Mouse (Mus musculus) heart, postnatal 0 days (tissue): ENCODE measurements around the gene Stx8. TPM values are rescaled to one million over a fixed set of nuclear protein-coding genes. Genes with fewer than 3 reads are reported as not detected.
A peak's percentile ranks its signal among the peaks of the same experiment; 100 is the strongest.

ENCODE experiments used
- ATAC-seq: fragments of 200-750 bp; cut with Nextera tagmentation; 2 replicates; pipeline ENCODE4 v1.8.0; 2017; ENCODE audit warnings: low read depth, moderate number of reproducible peaks, moderate library complexity; ENCODE audit not compliant: insufficient read depth
- DNase-seq: peaks from one replicate; pipeline ENCODE4 v3.0.0-alpha.2; 2016; ENCODE audit warnings: low spot score
- H3K27ac ChIP-seq: fragments of 300-500 bp; sonication (generic); 2 replicates; pipeline ENCODE4 v1.5.1; 2014; ENCODE audit warnings: low read depth, mild to moderate bottlenecking
- H3K27me3 ChIP-seq: fragments of 300-500 bp; sonication (generic); 2 replicates; pipeline ENCODE4 v1.6.1; 2014; ENCODE audit warnings: low read length, mixed read lengths; ENCODE audit not compliant: control insufficient read depth, insufficient read depth
- H3K36me3 ChIP-seq: fragments of 300-500 bp; sonication (generic); replicated peaks from 2 replicates; pipeline ENCODE4 v1.6.1; 2014; ENCODE audit warnings: low read length, mixed read lengths; ENCODE audit not compliant: control insufficient read depth, insufficient read depth
- H3K4me1 ChIP-seq: fragments of 300-500 bp; sonication (generic); 2 replicates; pipeline ENCODE4 v1.6.1; 2014; ENCODE audit warnings: antibody characterized with exemption; ENCODE audit not compliant: control insufficient read depth, insufficient read depth
- H3K4me2 ChIP-seq: fragments of 300-500 bp; sonication (generic); 2 replicates; pipeline ENCODE4 v1.6.1; 2014; ENCODE audit warnings: low read depth, mild to moderate bottlenecking, low read length, moderate library complexity
- H3K4me3 ChIP-seq: fragments of 300-500 bp; sonication (generic); 2 replicates; pipeline ENCODE4 v1.5.1; 2014; ENCODE audit warnings: low read depth, low read length
- H3K9ac ChIP-seq: fragments of 300-500 bp; sonication (generic); replicated peaks from 2 replicates; pipeline ENCODE4 v1.6.1; 2014; ENCODE audit warnings: low read depth, low read length, mixed read lengths
- H3K9me3 ChIP-seq: fragments of 300-500 bp; sonication (generic); replicated peaks from 2 replicates; pipeline ENCODE4 v1.6.1; 2016; ENCODE audit warnings: low read length; ENCODE audit not compliant: control insufficient read depth
- CTCF ChIP-seq: IDR thresholded peaks from 2 replicates; pipeline ENCODE4 v1.5.1; 2016; ENCODE audit warnings: antibody characterized with exemption, control low read depth, low read depth
- EP300 ChIP-seq: IDR thresholded peaks from 2 replicates; pipeline ENCODE4 v1.6.1; 2016; ENCODE audit warnings: antibody characterized with exemption, low read depth
- whole genome bisulfite sequencing: fragments of 180-500 bp; shearing (Covaris S2); extraction: QIAGEN DNeasy Blood & Tissue Kit; methylation state at CpG from one replicate; pipeline ENCODE4 v1.1.7; 2014; 5-methylcytosine and 5-hydroxymethylcytosine counted together
- polyA plus RNA-seq: library from polyadenylated mRNA; unstranded; fragments of >200 nt; fragmentation: Nextera tagmentation; extraction: Ambion mirVana; gene quantifications from 2 replicates; pipeline ENCODE4 v1.2.1, GENCODE M21; 2015
- total RNA-seq: library from RNA; depleted of rRNA; stranded (reverse); fragments of >200 nt; gene quantifications from 2 replicates; pipeline ENCODE4 v1.2.3, GENCODE M21; 2014; ENCODE audit warnings: low replicate concordance

The Stx8 gene
- total and polyA plus RNA-seq, 2 experiments from 2014 or later: 15.9 to 69.0 TPM

GRCm38 (mm10) chr11:68201063-68201462, 235.1 kb downstream of the Stx8 start:
- H3K4me1 ChIP-seq: peaks cover 33% of the 10 kb centered on the region
- no peak overlapping the region for H3K9ac ChIP-seq
- ATAC-seq (no peak), DNase-seq (no peak)
- no peak for TF ChIP-seq EP300
- no peak for TF ChIP-seq CTCF
- no peaks in the 10 kb centered on the region for H3K9me3 ChIP-seq
- no peaks in the 10 kb centered on the region for H3K27me3 ChIP-seq
- WGBS: 78% methylated on average over 1 of the region's 1 CpGs
- H3K4me2 ChIP-seq: no peak overlapping the region
- H3K27ac ChIP-seq: peak overlapping the region; percentile 68; the same call in 1 of the 2 replicates
- no peak overlapping the region for H3K4me3 ChIP-seq
- no peaks in the 10 kb centered on the region for H3K36me3 ChIP-seq

DNA sequence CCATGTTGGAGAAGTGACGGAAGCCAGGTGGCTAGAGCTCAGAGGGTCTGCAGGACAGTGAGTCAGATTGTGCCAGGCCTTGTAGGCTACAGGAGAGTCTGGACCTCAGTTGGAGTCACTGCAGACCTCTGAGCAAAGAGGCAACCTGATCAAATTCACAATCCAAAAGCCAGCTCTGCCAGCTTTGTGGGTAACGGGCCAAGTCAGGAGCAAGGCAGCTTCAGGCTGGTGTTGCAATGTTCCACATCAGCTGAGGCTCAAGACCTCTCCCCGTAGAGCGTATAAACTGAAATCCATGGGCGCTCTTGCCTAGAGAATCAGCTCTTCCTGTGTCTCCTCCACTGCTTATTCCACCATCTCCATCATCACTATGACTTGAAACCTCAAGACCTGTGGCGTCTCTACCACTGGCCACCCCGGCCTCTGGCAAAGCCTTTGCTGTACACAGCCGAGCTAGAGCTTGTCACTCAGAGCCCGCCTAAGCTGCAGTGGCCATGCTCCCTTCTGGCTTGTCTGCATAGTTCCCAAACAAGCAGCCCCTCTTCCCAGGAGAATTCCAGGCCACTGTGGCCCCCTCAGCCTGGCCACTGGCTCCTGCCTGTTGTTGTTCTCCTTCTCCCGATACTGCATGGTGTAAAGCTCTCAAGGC, 235.9 kb downstream of the Stx8 start:
- no peak overlapping the region for H3K4me3 ChIP-seq
- TF ChIP-seq EP300 (no peak), CTCF (no peak)
- H3K9me3 ChIP-seq: no peaks in the 10 kb centered on the region
- DNase-seq: no peak
- 90% methylated on average over 10 of the region's 10 CpGs for WGBS
- H3K4me2 ChIP-seq: no peak overlapping the region
- H3K27ac ChIP-seq: no peak overlapping the region; the same call in 1 of the 2 replicates
- H3K4me1 ChIP-seq: peaks cover 24% of the 10 kb centered on the region
- H3K36me3 ChIP-seq: no peaks in the 10 kb centered on the region
- H3K9ac ChIP-seq: no peak overlapping the region
- ATAC-seq: no peak
- H3K27me3 ChIP-seq: no peaks in the 10 kb centered on the region

DNA sequence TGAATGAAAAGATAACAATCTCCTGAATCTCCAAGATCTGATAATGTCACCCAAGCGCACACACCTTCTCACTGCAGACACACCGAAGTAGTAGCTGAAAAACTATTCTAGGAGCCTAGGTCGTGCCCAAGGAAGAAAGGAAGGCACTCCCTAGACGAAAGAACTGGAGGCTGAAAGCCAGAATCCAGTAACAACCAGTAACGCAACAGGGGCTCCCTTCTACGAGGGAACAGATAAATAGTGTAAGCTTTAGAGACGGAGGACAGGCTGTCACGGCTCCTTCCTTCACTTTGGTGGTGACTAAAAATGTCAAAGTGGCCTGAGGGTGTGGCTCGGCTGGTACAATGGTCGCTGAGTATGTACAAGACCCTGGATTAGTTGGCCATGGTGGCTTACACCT, 236.6 kb downstream of the Stx8 start:
- Histone ChIP-seq H3K4me2 (no peak overlapping the region), H3K9me3 (no peaks in the 10 kb centered on the region), H3K9ac (no peak overlapping the region), H3K4me1 (peaks cover 20% of the 10 kb centered on the region), H3K27me3 (no peaks in the 10 kb centered on the region), H3K27ac (no peak overlapping the region), H3K4me3 (no peak overlapping the region), H3K36me3 (no peaks in the 10 kb centered on the region)
- DNase-seq: no peak
- 63% methylated on average over 10 of the region's 10 CpGs for WGBS
- TF ChIP-seq CTCF: no peak
- TF ChIP-seq EP300: no peak
- no peak for ATAC-seq

GRCm38 (mm10) chr11:68203658-68204315, 237.8 kb downstream of the Stx8 start:
- Histone ChIP-seq H3K27ac (peak overlapping the region; percentile 52), H3K27me3 (no peaks in the 10 kb centered on the region), H3K4me1 (peaks cover 20% of the 10 kb centered on the region), H3K9me3 (no peaks in the 10 kb centered on the region), H3K4me3 (no peak overlapping the region), H3K4me2 (no peak overlapping the region), H3K36me3 (no peaks in the 10 kb centered on the region), H3K9ac (no peak overlapping the region)
- DNase-seq (peak; percentile 71), ATAC-seq (peak; percentile 87)
- WGBS: 70% methylated on average over 10 of the region's 10 CpGs
- TF ChIP-seq EP300 (0 out of 2 replicates have a peak, but pooled peaks have one; percentile 21), CTCF (no peak)

DNA sequence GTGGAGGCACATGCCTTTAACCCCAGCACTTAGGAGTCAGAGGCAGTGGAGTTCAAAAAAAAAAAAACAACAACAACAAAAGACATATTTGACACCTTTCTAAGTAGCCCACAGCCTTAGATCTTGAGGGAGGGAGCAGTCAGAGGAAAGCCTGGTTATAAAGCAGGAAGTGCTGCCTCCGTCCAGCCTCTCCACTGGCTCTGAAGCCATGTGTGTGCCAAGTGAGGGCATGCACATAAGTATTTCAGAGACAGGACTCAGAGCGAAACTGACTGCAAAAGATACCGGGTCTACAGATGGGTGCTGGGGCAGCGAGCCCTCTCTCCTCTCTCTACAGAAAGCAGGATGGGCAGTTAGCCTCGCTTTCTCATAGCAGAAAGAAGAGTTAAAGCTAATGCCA, 238.4 kb downstream of the Stx8 start:
- H3K27me3 ChIP-seq: no peaks in the 10 kb centered on the region
- H3K9me3 ChIP-seq: no peaks in the 10 kb centered on the region
- H3K9ac ChIP-seq: no peak overlapping the region
- ATAC-seq (no peak), DNase-seq (no peak)
- H3K4me1 ChIP-seq: peaks cover 20% of the 10 kb centered on the region
- no peak overlapping the region for H3K4me2 ChIP-seq
- H3K36me3 ChIP-seq: no peaks in the 10 kb centered on the region
- H3K4me3 ChIP-seq: no peak overlapping the region
- 73% methylated on average over 5 of the region's 5 CpGs for WGBS
- TF ChIP-seq CTCF: no peak
- TF ChIP-seq EP300: no peak
- peak overlapping the region; percentile 52 for H3K27ac ChIP-seq
